Mouse (Mus musculus) liver, adult (tissue): ENCODE results near the gene Cyp2c29.
"Not testable (repeated sequence)": the region's sequence is repeated elsewhere in the genome, so short reads cannot be mapped to it uniquely, and the experiment has no call there.

Experiments
- GATA4 ChIP-seq: IDR thresholded peaks from 2 replicates; pipeline ENCODE4 v1.6.1; 2014; ENCODE audit warnings: mild to moderate bottlenecking, low read length; ENCODE audit not compliant: insufficient replicate concordance

Gene Cyp2c29

GRCm38 (mm10) chr19:39269105-39269504 is at the start of gene Cyp2c29:
Cyp2c29 (plus strand) TSS chr19:39269405.
- TF ChIP-seq GATA4 = not testable (repeated sequence)

GRCm38 (mm10) chr19:39282801-39283200 is 13.6 kb downstream of the Cyp2c29 start:
- TF ChIP-seq GATA4 = no peak

GRCm38 (mm10) chr19:39285637-39286036 is 16.4 kb downstream of the Cyp2c29 start:
- TF ChIP-seq GATA4 = peak; percentile 89

GRCm38 (mm10) chr19:39286825-39287224 is 17.6 kb downstream of the Cyp2c29 start:
- peak; percentile 72; the same call in 1 of the 2 replicates for TF ChIP-seq GATA4

- no peak for TF ChIP-seq GATA4
Measured at GRCm38 (mm10) chr19:39288978-39289377, 19.8 kb downstream of the Cyp2c29 start.
